Mouse (Mus musculus) kidney, postnatal 4 days (tissue): ENCODE measurements around the gene Guca2b.
"Not testable (repeated sequence)": the region's sequence is repeated elsewhere in the genome, so short reads cannot be mapped to it uniquely, and the experiment has no call there.

Experiments
- DNase-seq, 2 experiments: peaks; one replicate each; pipeline ENCODE4 v3.0.0; 2021; ENCODE audit warnings: mixed read lengths in 2 of 2

The Guca2b gene

DNA sequence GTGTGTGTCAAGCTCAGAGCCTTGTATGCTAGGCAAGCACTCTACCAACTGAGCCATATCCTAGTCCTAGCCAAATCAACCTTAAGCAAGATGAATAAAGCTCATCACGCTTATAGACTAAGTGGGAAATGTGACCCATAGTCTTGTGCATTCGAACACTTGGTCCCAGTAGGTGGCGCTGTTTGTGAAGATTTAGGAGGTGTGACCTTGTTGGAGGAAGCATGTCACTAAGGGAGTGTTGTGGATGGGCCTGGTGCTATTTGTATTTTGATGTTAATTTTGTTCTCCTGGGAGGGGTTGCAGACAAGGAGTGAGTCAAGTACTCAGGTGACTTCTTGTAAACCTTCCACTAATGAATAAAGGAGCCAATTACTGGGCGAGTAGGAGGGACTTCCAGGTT, 16.1 kb downstream of the Guca2b start:
- DNase-seq, result no peak

DNA sequence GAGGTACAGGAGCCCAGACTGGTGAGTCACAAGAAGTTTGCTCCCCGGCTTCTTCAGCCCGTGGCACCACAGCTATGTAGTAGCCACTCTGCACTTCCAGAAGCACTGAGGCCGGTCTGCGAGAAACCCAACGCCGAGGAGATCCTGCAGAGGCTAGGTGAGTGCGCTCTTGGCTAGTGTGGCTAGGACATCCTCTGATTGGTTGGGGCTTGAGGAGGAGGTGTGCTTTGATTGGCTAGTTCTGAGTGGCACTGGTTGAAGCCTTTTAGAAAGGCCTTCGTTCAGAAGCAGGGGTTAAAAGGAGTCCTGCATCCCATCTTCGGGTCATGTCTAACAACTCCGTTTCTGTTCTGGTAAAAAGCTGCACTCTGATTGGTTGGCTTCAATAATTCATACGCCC, 20.1 kb downstream of the Guca2b start:
- DNase-seq, result no peak

DNA sequence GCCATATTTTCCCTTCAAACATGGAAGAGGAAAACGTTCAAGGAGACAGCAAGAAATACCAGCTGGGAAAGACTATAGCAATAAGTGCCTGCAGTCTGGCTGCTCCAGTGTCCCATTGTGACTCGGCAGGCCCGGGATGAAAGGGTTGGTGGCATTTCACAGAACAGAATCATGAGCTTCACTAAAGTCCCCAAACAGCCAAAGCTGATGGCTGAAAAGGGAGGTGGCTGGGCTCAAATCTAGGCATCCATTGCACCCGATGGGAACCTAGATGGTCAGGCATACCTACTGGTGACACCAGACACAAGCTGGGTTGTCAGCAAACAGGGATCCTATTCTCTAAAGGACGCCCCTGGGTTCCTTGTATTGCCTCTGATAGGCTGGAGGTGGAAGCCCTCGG, 20.8 kb downstream of the Guca2b start:
- DNase-seq, result no peak

DNA sequence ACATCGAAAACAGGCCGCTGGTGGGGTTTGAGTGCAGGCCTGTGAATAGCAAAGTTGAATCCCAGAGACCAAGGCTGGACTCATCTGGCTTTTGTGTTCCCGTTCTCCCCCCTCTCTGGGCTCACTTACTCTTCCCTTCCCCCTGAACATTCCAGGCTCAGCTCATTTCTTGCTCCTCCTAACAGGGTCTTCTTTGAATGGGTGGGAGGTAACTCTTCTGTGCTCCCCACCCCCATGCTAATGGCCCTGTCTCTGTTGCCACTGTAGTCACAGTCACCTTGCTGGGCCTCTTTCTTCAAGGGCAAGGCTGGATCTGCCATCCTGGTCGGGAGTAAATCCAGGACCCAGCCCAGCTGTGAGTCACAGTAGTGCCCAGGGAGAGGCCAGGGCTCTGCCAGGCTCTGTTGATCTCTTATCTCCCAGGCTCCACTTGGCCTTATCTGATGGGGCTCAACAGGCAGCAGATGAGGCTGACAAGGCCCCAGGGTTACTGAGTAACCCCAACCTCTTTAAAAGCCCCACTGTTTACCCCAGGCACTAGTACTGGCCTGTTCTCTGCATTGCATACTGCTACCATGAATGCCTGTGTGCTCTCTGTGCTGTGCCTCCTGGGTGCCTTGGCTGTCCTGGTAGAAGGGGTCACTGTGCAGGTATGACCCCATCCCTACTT, 21.4 kb downstream of the Guca2b start, which contains the start of gene Guca2a:
Guca2a (plus strand) TSS at position 529 of the 670 bp plus-strand sequence.
- DNase-seq, result no peak

DNA sequence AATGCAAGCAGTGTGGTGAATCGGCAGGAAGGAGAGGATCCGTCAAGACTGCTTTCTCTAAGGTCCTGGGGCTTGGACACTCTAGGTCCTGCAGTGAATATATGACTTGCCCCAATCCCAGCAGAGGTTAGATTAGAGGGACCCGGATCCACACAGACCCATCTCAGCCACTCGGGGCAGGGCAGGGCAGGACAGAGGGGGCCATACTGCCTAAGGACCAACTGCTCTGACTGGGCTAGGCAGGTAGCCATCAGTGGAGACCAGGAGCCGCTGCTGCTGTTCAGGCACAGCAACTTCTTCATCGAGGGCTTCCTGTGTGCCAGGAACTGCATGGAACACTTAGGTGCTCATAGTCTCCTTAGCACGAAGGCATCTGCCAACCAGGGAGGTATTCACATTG, 22.0 kb downstream of the Guca2b start:
- DNase-seq, result no peak

DNA sequence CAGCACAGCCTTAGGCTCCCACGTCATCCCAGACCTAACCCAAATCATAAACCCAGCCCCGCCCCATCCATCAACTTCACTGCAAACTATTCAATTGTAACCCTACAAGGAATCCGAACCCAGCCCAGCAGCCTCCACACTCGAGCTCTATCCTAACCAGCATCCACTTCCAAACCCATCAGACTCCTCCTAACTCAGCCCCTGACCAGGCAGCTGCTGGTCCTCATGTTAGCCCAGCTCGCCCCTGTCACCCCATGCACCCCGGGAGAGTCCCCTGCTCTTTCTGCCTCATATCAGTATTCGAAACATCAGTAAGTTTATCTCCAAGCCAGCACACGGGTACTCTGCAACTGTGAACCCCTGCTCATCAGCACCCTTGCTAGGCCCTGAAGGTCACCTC, 23.1 kb downstream of the Guca2b start:
- DNase-seq, result no peak

DNA sequence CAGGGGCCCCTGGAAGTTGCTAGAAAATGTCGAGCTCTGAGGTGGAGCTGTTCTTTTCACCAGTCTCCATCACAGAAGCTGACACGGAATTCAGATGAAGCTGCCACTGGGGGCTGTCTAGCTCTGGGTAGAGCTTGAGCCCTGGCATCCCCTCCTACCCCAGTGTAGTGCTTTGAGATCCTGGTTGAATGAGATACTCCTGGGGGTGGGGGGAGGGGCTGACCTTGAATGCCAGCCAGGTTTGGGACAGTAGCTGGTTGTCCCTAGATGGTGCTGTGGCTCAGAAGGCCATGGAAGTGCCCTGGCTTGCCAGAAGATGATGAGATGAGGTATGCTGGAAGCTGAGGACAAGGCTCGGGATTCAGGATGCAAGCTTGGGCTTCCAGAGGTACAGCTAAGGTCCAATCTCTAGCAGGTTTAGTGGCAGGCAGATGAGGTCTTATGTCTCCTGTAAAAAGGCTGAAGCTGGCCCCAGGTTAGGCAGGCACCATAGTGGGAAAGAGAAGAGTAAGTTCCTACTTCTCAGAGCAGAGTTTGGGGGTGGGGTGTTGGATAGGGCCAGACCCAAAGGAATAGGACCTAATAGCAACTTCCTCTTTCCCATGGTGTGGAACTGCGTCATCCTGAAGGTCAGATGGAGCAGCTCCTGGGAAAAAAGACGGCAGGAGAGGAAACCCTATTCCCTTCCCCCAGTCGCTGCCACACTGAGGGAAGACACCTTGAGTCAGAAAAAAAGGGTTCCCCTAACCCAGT, 23.7 kb downstream of the Guca2b start:
- no peak for DNase-seq

DNA sequence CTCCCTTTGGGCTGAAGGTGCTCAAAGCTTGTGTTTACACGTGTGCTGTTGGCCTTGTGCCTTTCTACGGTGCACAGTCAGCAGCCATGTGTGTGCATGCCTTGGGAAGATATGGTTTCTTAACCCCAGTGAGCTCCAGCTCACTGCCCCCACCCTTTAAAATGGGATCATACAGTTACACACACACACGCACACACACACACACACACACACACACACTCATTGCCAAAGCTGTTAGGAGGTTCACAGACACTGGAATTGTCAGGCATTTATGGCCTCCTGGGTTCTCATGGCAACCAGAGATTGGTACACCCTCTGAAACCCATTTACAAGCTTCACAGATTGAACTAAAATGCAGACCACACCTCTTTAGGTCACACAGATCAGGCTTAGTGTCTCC, 24.8 kb downstream of the Guca2b start:
- no peak for DNase-seq

DNA sequence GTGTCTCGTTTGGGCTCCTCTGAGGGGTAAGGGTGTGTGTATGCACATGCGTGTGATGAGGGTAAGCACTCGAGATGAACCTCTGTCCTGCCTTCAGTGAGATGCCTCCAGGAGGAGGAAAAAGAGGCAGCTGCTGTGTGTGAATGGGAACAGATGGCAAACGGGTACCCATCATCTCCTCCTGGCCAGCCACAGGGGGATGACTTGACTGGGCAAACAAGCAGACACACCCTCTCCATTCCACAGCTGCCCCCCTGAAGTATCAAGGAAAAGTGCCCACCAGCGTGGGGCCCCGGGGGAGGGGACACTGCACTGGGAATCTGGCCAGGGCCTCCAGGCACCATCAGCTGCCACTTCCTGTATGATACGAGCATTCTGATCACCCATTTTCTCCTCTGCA, 25.4 kb downstream of the Guca2b start:
- no peak for DNase-seq

DNA sequence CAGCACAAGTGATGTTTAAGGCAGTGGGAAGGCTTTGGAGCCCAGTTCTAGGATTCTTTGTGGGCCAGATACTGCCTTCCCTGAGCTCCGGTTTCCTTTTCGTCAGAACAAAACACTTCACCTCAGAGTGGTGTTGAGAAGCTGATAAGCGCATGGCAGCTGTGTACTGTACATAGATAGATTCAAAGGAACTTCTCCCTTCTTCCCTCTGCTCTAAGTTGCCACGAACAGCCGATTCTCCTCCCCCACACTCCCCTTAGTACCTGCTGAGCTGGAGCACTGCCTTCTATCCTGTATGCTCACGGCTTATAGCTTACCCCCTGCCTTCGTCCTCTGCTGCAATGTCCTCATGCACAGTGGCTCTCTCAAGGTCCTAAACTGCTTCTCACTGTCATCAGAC, 26.0 kb downstream of the Guca2b start:
- DNase-seq, result no peak

DNA sequence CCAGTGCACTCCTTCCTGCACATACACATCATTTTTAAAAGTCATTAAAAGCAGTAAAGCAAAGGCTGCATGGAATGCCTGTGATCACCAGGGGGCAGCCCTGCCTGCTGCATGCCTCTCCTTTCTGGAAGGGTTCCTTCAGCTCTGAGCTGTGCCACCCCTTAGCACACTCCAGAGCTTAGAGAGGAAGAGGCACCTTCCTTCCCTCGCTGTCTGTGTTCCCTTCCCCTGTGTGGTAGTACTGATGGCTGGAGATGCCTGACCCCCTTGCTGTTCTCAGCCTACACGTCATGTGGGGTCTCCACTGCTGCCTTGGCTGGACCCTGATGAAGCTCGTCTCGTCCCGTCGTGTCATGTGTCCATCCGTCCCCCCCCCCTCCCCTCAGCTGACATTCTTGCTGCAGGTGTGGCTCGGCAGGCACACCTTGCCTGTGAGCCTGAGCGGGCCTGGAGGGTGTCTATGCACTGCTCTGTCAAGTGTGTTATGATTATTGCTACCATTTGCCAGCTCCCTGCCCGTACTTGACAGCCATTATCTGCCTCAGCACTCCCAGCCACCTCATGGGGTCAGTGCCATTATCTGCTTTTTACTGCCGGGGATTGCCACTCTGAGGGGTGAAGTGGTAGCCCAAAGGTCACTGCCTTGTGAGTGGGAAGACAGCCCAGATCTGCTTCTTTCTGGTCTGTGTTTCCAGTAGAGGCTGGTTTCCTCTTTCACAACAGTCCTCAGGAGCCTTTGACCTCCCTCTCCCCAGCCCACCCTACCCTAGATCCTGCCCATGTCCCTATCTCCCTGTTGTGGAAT, 27.4 kb downstream of the Guca2b start:
- DNase-seq, result peak; percentile 67 to 76

DNA sequence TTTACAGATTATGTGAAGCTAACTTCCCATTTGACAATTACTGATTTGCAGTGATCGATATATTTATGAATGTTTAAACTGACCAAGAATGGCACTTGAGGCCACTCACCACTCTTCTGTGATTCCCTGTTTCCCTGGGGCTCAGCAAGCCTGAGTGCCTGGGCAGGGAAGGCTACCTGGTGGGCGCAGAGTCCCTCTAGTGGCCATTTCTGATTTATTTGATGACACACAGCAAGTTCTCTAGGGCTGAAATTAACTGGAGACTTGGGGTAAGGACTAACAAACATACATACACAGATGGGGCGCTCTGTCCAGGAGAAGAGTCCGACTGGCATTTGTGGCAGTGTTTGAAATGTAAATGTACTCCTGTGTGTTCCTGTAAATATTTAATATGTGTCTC, 30.4 kb downstream of the Guca2b start:
- DNase-seq, result not testable (repeated sequence)

DNA sequence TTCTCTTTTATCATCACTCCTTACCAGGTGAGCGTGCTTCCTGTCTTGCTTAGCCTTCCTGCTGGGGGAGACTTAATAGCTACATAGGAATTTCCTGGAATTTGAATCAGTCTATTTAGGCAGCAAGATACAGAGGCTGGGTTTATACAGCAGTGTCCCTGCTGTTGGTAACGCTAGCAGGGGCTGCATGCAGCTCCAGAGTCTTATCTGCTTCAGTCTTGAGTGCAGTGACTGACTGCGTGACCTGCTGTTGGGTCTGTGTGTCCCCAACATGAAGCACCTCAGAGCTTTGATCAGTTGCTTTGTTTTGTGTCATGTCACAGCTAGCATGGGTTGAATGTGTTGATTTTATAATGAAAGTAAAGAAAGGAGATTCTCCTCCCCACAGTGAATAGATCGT, 31.4 kb downstream of the Guca2b start:
- no peak for DNase-seq

DNA sequence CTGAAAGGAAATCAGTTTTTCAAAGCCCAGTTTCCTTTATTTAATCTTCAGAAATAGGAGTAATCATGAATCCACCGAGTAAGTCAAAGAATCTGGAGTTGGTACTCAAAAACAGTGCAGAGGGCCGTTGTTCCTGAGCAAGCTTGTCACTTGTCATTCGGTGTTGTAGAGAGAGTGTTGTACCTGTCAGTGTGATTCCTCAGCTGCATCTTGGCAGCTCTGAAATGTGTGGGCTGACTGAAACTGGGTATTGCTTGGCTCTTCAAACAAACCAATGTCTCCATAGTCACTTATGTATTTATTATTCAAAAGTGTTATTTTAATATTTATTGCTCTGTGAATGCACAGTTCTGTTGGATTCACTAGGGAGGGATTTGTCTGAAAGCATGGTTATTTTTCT, 31.9 kb downstream of the Guca2b start:
- no peak for DNase-seq

DNA sequence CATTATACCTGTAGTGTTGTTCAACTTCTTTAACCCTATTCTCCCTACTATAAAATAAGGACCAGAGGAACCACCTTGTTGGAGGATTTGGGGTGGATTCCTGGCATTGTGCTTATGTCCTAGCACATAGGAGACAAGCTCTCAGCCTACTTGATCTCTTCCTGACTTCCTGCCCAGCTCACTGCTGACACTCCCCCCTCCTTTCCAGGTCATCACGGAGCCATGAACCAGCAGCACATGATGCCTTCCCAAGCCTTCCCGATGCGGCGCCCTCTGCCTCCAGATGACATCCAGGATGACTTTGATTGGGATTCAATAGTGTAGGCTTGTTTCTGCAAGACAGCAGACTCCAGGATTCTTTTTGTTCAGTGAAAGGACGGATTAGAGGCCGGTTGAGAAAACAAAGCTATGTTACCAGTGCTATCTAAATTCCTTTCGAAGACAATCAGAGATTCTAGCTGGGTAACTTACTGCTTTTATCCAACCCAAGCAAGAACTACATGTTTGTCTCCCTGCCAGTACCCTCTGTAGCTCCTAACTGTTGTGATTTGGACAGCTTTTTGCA, 32.6 kb downstream of the Guca2b start:
- no peak for DNase-seq

DNA sequence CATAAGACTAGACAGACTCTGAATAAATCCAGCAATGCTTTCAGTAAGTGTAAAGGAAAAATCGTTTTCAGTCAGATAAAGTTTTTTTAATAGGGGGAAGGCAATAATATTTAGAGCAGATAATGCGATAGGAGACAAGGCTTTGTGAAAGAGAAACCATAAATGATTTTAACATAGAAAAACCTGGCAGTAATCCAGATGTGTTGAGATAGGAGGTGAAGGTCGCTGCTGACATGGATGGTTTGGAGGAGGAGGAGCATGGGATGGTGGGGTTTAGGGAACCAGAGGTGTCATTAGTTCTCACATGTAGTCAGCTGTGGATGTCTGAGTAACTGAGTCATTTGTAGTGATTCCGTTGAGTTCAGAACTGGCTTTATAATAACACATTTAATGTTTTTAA, 44.0 kb downstream of the Guca2b start:
- DNase-seq, result no peak

DNA sequence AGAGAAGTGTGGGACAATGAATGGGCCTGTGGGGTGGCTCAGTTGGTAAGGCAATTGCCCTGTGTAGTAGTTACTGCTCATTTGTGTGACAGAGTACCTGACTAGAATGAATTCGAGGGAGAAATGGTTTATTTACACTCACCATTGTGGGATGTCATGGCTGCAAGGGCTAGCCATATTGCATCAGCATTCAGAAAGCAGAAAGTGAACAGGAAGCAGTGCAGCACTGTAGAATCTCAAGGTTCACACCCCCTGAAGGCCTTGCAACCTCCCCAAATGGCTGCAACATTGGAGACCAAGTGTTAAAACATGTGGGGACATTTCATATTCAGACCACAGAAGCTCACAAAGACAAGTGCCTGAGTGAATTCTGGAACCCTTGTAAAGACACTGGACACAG, 44.7 kb downstream of the Guca2b start:
- DNase-seq, result no peak

DNA sequence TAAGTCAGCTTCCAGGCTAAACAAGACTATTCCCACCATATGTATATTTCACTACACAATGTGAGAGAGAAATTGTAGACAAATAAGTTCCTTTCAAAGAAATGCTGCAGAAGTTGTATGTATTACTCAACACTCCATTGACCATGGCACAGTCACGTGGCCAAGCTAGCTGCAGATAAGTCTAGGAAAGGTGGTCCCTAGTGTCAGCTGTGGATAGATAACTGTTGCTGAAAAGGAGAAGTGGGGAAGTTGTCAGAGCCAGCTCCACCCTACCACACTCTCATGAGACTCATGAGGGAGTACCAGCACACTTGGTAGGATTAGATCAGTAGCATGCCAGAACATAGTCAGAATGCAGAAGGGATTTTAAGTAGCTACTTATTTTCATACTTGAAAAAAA, 49.3 kb downstream of the Guca2b start:
- DNase-seq, result no peak
